Mouse (Mus musculus) left cerebral cortex, postnatal 10 days (tissue): ENCODE measurements around the gene Slc25a26. TPM values are rescaled to one million over a fixed set of nuclear protein-coding genes. Genes with fewer than 3 reads are reported as not detected.
"Not testable (repeated sequence)": the region's sequence is repeated elsewhere in the genome, so short reads cannot be mapped to it uniquely, and the experiment has no call there.

Experiments used
- DNase-seq, 2 experiments: peaks; one replicate each; pipeline ENCODE4 v3.0.0; 2021 to 2022; ENCODE audit warnings: low spot score in 2 of 2, mixed read lengths in 1 of 2; ENCODE audit errors: extremely low spot score in 1 of 2
- intact Hi-C: fragments of 180-260 bp; cut with DNase I; formaldehyde crosslinking; loops from one replicate; pipeline ENCODE4 v1.15.1; 2025
- total RNA-seq, 2 experiments: library from RNA; stranded (reverse); gene quantifications; 2 replicates each; pipeline ENCODE4 v1.2.3; 2021

Slc25a26 gene
- total RNA-seq, 2 experiments from 2014 or later = 11.6 to 14.1 TPM

DNA sequence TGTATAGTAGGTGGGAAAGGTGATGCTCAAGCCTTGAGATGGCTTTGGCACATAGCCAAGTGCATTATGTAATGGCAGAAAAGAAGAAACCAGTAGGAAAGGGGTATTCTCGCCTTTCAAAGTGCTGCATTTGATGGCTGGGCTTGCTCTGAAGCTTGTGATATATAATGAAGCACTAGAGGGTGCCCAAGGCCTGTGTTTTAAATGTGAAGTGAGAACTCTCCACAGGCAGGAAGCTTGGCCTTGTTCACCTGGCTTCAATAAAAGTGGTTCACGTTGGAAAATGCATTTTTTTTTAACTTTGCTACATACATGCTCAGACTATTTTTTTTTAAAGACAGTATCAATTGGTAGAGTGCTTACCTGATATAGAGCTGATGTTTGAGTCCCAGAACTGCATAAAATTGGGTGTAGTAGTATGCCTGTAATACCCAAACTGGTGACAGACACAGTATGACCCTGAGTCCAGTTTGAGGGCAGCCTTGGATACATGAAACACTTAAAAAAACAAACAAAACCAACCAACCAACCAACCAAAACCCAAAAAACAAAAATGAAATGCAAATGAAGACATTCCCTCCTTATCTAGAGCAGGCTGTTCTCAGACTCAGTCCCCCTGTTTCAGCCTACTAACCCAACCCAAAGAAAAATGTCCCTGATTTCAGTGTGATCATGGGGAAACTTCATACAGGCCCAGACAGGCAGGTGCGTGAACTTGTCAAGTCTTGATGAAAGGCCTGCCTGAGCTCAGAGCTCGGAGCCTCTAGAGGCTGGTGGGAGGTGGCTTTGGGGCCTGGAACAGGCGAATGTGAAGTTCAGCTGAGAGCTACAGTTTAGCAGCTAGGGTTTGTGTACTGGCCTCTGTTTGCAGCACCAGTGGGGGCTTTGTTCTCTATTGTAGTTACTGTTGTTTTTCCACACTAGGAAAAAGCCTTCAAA lies 44.0 kb downstream of the Slc25a26 start:
- intact Hi-C loops = loop anchor here (2.0 kb wide), 1 partner anchor 441 kb away; no protein-coding TSS in a partner anchor
- peak in 1 of 2 experiments; percentile 65 for DNase-seq

DNA sequence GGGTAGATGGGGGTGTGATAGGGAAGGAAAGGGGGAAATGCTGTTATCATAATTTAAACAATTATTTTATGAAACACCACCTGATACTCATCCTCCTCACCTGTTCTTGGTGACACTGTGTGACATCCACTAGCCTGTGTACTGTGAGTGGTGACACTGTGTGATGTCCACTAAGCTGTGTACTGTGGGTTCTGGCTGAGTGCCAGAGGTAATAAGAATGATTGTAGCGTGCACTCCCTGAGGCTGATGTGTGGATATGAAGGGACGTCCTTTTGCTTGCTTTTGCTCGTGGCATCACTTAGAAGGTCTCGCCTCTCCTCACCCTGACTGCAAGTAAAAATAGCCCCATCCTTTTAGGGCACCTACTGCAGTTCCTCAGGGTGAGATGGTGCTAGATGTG lies 47.1 kb downstream of the Slc25a26 start:
- intact Hi-C loops = no loop called here
- no peak for DNase-seq

DNA sequence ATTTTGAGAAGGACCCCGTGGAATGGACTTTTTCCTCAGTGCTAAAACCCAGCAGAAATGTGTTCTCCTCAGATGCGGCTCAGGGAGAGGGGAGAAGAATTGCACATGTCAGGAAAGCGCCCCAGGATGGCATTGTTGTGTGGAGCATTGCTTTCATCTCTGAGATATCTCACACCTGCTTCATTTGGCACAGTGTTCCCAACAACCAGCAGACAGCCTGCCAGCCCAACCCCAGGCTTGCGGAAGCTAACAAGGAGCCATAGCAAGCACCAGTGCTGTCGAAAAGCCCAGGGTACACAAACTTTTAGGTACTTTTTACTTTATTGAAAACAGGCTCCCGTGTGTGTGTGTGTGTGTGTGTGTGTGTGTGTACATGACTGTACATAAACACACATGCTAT lies 50.2 kb downstream of the Slc25a26 start:
- intact Hi-C loops = no loop called here

DNA sequence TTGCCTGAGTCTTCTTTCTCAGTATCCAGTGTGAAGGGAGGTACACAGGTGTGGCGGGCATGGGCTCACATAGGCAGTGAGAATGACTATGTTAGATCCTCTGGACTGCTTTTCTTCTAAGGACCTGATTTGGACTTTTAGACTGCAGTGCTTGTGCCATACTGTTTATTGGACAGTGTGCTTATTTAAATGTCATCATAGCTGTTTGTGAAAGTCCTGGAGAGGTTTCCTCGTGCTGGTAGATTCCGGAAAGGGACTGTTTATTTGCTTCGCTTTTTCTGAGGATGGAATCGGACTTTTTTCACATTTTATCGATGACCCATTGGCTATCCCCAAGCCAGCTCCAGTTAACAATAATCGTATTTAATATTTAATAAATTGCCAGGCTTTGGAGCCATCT lies 50.7 kb downstream of the Slc25a26 start:
- intact Hi-C loops = no loop called here
- no peak for DNase-seq

More for the DNA sequence above, 50.2 kb downstream of the Slc25a26 start:
- no peak for DNase-seq

DNA sequence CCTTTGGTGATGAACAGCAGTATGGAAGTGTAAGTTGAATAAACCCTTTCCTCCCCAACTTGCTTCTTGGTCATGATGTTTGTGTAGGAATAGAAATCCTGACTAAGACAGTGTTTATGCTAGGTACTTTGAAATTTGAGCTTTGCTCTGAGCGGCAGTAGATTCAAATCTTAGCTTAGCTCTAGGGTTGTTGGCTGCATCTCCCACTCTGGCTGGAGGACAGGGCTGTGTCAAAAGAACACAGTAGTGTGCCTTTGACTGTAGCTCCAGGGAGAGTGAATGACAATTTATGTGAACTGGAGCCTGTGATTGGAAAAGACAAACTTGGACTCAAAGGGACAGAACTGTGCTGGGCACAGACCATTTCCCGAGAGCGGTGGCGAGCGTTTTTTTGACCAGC lies 53.0 kb downstream of the Slc25a26 start:
- DNase-seq = no peak
- intact Hi-C loops = no loop called here

DNA sequence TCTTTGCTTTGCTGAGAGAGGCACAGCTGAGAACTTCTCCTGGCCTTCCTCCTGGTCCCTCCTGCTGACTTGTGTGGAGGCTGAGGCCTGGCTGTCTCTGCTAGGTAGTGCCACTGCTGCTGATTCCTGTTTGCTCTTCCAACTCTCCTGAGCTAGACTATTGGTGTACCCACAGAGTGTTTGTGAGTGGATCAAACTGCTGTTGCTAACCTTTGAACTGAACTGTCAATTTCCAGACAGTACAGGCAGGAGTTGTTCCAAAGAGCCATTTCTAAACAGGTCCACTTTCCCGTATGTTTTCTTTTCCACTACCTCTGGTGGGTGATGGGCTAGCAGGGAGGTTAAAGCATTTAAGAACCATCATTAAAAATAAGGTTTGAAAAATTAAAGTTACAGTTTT lies 58.5 kb downstream of the Slc25a26 start:
- intact Hi-C loops, DNase-seq: not testable (repeated sequence)

DNA sequence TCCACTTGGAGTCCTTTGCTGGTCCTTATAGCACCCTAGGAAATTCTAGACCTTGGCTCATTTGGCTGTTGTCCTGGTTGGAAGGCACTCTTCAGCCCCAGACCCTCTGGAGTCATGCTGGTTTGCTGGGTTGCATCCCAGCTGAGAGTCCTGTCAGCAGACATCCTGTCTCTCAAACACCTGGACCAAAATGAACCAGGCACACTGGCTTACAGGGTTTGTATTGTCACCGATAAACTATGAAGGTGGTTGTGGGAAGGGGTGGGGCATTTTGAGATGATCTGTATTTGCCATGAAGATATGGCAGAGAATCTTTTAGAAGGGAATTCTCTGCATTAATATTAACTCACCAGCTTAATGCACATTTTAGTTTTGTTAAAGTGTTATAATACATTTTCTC lies 60.8 kb downstream of the Slc25a26 start:
- intact Hi-C loops = no loop called here
- no peak for DNase-seq

DNA sequence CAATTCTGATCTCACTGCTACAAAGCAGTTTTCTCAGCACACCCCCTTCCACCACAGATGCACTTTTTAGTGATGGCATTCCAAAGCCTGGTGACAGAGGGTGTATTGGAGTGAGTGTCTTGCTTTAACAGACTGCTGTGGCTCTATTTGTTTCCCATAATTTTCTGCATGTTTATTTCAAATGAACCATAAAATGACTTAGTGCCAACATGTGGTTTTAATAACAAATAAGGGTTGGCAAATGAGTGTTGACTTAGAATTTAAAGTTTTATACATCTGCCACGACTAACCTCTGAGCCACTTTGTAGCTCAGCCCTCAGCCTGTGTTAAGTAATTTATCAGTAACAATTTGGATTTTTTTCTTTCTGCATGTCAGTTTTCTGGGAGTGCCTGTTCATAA lies 61.2 kb downstream of the Slc25a26 start:
- intact Hi-C loops = no loop called here
- DNase-seq = no peak

DNA sequence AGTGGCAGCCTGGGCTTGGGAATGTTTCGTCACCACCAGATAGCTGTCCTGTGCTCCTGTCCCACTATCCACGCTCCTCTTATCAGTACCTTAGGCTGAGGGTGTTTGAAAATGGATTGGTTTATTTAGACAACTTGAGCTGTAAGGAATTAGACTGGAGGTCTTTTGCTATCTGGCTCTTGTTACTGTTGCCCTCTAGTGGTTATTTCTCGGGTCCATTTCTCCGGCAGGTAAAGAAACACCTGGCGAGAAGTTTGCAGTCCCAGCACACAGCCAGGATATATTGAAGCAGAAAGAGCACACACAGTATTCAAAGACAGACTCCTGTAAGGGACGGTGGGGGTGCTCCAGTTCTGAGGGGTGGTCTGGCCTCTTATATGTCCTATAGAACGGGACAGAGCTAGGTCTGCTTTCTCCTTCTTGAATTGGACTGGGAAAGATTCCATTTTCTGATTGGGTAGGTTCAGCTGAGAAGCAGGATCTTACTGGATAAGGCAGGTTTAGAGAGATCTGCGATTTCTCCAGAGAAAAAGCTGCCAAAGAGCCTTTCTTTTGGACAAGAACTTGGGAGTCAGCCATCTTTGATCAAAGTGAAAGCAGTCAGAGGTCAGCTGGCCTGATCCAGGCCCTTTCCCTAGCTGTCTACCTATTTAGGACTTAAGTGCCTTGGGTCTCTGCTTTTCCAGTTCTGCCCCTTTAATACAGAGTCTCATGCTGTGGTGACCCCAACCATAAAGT lies 63.2 kb downstream of the Slc25a26 start:
- intact Hi-C loops = no loop called here
- no peak for DNase-seq

DNA sequence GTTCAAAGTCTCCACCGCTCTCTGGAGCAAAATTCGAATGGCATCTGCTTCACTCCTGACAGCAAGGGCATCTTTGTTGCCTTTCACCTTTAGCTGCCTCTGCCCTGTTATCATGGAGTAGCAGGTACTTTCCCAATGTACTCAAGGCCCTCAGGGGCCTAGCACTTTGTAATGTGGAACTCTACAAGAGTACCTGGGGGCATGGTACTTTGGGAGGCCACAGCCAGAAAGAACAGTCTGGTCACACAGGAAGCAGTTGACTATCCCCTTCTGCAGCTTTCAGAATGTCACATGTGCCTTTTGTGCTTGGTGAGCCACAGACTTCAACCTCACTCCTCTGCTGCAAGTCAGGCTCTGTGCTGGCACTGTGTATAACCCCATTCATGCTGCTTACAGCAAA lies 65.6 kb downstream of the Slc25a26 start:
- no peak for DNase-seq
- intact Hi-C loops = no loop called here

DNA sequence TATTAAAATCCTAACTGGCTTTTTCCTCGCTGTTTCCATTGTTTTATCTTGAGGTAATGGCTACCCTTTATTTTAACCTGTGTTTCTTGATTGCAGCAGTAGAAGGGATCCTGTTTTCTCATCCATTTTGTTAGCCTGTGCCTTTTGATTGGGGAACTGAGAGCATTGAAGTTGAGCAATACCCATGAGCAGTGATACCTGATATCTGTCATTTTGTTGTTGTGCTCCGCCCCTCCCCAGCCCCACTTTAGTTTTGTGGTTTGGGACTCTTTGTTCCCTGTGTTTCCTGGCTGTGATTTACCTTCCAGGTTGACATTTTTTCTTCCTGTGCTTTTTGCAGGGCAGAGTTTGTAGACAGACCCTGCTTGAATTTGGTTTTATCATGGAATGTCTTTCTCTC lies 67.9 kb downstream of the Slc25a26 start:
- no peak for DNase-seq

DNA sequence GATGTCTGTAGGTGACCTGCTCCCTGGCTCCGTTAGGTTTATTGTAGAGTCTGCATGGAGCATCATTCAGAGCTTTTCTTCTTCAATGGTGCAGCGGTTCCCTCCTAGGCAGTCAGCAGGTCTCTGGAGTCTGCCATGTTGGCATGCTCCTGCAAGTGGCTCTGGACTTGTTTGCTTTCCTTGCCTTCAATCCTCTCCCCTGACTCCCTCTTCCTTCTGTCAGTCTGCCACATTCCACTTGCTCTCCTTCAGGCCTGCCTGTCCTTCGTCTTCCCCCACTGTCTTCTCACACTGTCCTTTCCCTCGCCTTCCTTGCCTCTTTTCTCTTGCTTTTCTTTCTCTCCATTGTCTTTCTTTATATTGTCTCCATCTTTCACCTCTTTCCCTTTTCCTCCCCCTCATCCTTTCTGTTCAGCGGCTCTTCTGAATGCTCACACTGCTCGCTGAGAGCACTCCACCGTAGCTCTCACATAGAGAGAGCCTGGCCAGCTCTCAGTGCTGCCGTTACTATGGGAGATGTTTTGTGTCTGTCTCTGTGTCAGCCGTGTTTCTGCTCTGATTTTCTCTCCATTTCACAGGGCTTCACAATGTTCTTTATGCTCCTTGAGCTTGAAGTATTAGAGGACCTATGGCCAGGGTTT lies 75.5 kb downstream of the Slc25a26 start:
- no peak for DNase-seq
- intact Hi-C loops = no loop called here

More for the DNA sequence above, 67.9 kb downstream of the Slc25a26 start:
- intact Hi-C loops = no loop called here

DNA sequence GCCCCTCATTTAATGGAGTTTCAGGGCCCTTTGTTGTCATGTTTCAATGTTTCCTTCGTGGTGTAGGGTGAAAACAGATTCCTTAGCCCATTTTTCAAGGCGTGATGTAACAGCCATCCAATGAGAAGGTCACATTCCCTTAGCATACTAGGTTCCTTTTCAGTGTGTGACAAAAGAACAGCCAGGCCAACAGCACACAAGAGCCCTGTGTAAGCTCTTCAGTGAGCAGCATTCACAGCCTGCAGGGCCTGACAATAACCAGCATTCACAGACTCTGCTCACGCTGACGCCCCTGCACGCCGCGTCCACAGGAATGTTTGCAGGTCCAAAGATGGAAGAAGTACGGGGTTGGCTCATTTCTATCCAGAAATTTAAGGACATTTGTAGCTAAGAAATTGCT lies 77.9 kb downstream of the Slc25a26 start:
- intact Hi-C loops = no loop called here
- DNase-seq = no peak

DNA sequence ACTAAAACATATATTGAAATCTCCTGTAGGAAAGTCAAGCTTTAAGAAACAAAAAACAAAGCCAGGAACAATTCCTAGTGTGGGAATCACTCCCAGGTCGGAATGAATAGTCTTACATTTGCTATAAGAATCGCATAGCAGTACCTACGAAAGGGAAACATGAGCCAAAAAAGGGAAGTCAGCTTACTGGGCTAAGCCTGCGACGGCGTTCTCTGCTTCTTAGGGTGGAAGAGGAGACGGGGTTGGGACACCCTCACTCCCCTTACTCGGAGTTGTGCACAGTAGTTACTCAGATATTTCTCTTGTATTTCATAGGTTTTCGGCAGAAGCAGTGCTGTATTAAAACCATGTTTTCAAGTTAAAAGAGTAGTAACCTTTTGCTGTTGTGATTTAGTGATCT lies 81.9 kb downstream of the Slc25a26 start:
- intact Hi-C loops = no loop called here
- DNase-seq = no peak

DNA sequence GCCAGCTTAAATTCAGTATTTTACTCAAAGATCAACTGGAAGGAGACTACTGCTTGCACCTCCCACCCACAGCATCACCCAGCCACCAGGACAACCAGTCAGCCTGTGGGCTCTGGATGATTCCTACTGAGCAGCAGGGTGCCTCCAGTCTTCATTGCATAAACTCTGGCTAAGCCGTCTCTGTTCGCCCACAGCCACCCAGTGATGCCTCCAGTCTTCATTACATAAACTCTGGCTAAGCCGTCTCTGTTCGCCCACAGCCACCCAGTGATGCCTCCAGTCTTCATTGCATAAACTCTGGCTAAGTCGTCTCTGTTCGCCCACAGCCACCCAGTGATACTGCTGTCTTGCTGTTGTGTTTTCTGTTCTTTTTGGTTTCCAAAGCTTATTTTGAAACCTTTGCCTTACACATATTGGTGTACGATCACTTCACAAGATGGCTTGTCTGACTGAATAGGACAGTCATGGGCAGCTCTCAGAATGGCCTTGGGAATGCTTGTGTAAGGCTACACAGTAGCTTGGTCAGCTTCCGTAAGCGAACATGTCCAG lies 84.1 kb downstream of the Slc25a26 start:
- DNase-seq = no peak
- intact Hi-C loops = no loop called here

DNA sequence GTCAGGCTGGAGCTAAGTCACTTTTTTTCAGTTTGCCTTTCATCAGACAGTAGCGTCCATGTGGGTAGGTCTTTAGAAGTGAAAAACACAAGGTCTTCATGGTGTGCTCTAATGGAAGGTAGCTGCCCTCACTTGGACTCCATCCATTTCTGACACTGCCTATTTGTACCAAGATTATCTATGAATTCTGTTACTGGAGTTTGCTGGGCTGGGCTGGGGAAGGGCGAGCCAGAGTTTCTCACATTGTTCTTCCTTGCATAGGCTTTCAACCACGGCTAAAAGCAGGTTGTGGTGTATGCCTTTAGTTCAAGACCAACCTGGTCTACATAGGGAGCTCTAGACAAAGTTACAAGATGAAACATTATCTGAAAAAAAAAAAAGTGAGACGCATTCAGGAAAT lies 84.8 kb downstream of the Slc25a26 start:
- intact Hi-C loops = no loop called here
- no peak for DNase-seq

DNA sequence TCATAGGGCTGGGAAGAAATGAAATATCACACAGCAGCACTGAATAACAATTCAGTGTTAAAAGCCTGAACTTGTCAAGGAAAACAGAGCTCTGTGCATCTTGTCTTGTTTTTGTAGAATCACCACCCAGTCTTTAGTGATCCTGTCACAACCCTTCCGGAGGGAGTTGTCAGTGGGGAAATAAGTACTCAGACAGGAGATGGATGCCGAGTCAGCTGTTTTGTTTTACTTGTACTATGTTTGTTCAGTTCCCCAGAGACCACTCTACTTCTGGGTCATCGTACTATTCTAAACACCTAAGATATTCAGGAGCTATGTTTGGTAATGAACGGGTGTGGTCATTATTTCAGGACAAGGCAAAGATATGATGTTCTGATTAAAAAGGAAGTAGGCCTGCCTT lies 88.2 kb downstream of the Slc25a26 start:
- DNase-seq = no peak
- intact Hi-C loops = no loop called here

DNA sequence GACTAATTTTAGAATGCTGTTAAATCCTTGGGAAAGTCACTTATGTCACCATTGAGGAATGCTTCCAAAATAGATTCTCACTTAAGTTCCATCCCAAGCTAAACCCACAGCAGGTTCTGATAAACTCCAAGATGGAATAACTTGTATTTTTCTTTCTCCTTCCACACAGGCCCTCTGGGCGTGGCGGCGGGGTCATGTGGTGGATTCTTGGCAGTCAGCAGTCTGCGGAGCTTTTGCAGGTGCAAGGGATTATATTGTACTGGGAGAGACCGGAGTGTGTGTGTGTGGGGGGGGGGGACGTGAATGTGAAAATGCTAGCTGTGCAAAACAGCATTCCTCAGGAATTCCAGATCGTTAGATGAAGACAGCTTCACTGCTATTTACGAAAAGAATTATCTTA lies 92.1 kb downstream of the Slc25a26 start:
- DNase-seq = peak in 1 of 2 experiments; percentile 69
- intact Hi-C loops = no loop called here

DNA sequence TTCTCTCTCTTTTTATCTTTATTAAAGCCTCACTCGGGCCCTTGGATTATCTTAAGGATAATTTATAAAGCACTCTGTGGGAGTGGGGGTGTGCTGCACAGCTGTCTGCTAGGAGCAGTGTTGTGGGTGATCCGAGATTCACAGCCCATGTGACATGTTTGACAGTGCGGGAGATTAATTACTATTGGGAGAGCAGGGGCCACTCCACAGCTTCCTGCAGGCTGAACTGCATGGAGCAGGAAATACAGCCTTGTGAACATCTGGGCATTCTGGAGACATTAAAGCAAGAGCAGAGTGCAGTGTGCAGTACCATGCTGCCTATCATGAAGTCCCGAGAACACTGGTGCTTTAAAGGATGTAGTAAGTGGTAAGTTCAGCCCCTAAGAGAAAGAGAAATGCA lies 92.6 kb downstream of the Slc25a26 start:
- intact Hi-C loops = no loop called here
- DNase-seq = no peak
